ENCODE assay signal across 9 mouse cellular contexts in the genomic region with DNA sequence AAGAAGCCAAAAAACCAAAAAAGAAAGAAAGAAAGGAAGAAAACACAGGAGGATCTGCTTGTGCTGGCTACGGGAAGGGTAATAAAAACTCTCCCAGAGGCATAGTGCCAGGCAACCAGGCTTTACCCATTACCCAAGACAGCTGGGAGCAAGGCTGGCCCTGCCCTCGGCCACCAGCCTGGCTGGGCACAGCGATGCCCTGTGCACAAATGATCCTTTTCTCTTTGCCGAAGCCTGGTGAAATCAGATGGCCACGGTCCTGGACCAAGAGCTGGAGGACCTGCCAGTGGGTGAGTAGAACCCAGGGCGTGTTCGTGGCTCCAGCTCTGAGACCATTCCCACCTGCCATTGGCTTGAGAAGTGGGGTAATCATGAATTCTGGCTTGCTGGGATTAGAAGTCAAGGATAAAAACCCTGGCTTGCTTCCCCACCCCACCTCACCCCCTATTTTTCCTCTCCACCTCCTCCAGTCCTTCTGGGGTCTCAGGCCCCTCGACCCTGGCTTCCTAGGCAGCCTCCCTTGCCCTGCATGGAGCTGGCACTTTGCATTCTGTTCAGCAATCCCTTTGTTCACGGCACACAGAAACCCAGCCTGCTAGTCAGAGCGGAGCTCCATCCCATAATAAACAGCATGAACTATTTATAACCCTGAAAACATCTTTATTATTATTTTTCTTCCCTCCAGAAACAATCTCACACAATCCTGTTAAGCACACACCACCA.
DNase-seq lines count a peak whose midpoint lies in the region; ATAC-seq and TF ChIP-seq lines count a peak whose summit lies in the region.
"Had no signal": no experiment of that assay in that cellular context is flagged by ENCODE, and none has a peak within 500 bp of the region (broad histone marks: within the 10 kb centered on the region; RNA-seq: fewer than 3 reads in every experiment).

No protein-coding gene starts in this region.

- ATAC-seq in cerebellum, adult (ENCODE audit: insufficient number of reproducible peaks, low FRiP score, low TSS enrichment): peak; percentile 56; the same call in 1 of the 2 replicates
- ATAC-seq in midbrain, embryonic 11.5 days (ENCODE audit: low FRiP score): peak; percentile 41; the same call in 1 of the 2 replicates
- ATAC-seq in megakaryocyte progenitor cell, adult 5-6 weeks (replicated peaks; ENCODE audit: poor library complexity): no peak
- ATAC-seq in intestine, postnatal 0 days: no peak

- 78% methylated on average over 10 of the region's 10 CpGs for WGBS in midbrain, embryonic 11.5 days
- WGBS in intestine, postnatal 0 days: 75% methylated on average over 10 of the region's 10 CpGs

- no peaks in the 10 kb centered on the region for H3K9me3 ChIP-seq in midbrain, embryonic 11.5 days (ENCODE audit: control insufficient read depth, low read length)
- no peaks in the 10 kb centered on the region for H3K9me3 ChIP-seq in intestine, postnatal 0 days (ENCODE audit: control insufficient read depth)

- no peaks in the 10 kb centered on the region for H3K36me3 ChIP-seq in midbrain, embryonic 11.5 days (ENCODE audit: control insufficient read depth, insufficient read depth, low read length)
- H3K36me3 ChIP-seq in intestine, postnatal 0 days (ENCODE audit: control insufficient read depth, insufficient read depth): no peaks in the 10 kb centered on the region

- H3K4me3 ChIP-seq in midbrain, embryonic 11.5 days (ENCODE audit: low read depth, low read length): no peak overlapping the region
- H3K4me3 ChIP-seq in intestine, postnatal 0 days (ENCODE audit: low read depth, low read length): no peak overlapping the region

- H3K4me1 ChIP-seq in midbrain, embryonic 11.5 days (ENCODE audit: control insufficient read depth, insufficient read depth, low read length): peaks cover 14% of the 10 kb centered on the region
- H3K4me1 ChIP-seq in intestine, postnatal 0 days (replicated peaks; ENCODE audit: control insufficient read depth, insufficient read depth, low read length): no peaks in the 10 kb centered on the region

- H3K4me2 ChIP-seq in midbrain, embryonic 11.5 days: no peak overlapping the region
- H3K4me2 ChIP-seq in intestine, postnatal 0 days (replicated peaks; ENCODE audit: low read depth): no peak overlapping the region

- no peak overlapping the region for H3K9ac ChIP-seq in midbrain, embryonic 11.5 days (ENCODE audit: low read length)
- H3K9ac ChIP-seq in intestine, postnatal 0 days (ENCODE audit: low read depth, low read length): no peak overlapping the region

- no peak for TF ChIP-seq CTCF in intestine, postnatal 0 days (IDR thresholded peaks at IDR 0.05; ENCODE audit: low read depth)

- H3K27ac ChIP-seq in midbrain, embryonic 11.5 days (ENCODE audit: low read depth, low read length): peak overlapping the region; percentile 46
- no peak overlapping the region for H3K27ac ChIP-seq in intestine, postnatal 0 days (ENCODE audit: low read depth, low read length)

- DNase-seq in cerebellum, adult 9-11 months: peak; percentile 83
- DNase-seq in gastrocnemius, adult 18-20 months (ENCODE audit: low spot score): peak; percentile 30
- DNase-seq in midbrain, embryonic 11.5 days (ENCODE audit: low spot score, missing footprints): no peak
- DNase-seq in heart, adult 8-10 months (ENCODE audit: low spot score): no peak
- DNase-seq: heart, adult 18-20 months; thymus, postnatal 14 days had no signal

- no peaks in the 10 kb centered on the region for H3K27me3 ChIP-seq in midbrain, embryonic 11.5 days (ENCODE audit: control insufficient read depth, insufficient read depth, low read length)
- H3K27me3 ChIP-seq in intestine, postnatal 0 days (replicated peaks; ENCODE audit: control insufficient read depth, insufficient read depth, low read length): no peaks in the 10 kb centered on the region

Comparison
In these comparisons a context has a peak if more than half of its experiments do, and no peak if none do; other contexts are left out.
1. ATAC-seq: peak in cerebellum, adult (single experiment) and midbrain, embryonic 11.5 days (single experiment); none in megakaryocyte progenitor cell, adult 5-6 weeks (single experiment) and intestine, postnatal 0 days (single experiment).
2. DNase-seq: peak in cerebellum, adult 9-11 months (single experiment) and gastrocnemius, adult 18-20 months (single experiment); none in midbrain, embryonic 11.5 days (single experiment) and heart, adult 8-10 months (single experiment).